Mouse (Mus musculus) CH12.LX (cell line): ENCODE measurements at regions not wholly inside any gene's neighbourhood (a gene's known extent, or its start where the extent isn't known, plus 50 kb on each side); places are given as distances from the start of the nearest gene placed in this dataset.

Experiments
- CTCF ChIP-seq, 2 experiments: IDR thresholded peaks in 1 of 2; conservative IDR thresholded peaks in 1 of 2; 2 replicates each; pipeline ENCODE4 v1.5.1; 2011 to 2012; ENCODE audit warnings: low read depth in 2 of 2, low read length in 2 of 2, improper control_type of control experiment in 1 of 2, inconsistent platforms in 1 of 2, mild to moderate bottlenecking in 1 of 2, moderate library complexity in 1 of 2
- ELF1 ChIP-seq: IDR thresholded peaks from 2 replicates; pipeline ENCODE4 v1.6.1; 2014; ENCODE audit warnings: low read depth, mild to moderate bottlenecking, inconsistent platforms, low read length, improper control_type of control experiment
- EP300 ChIP-seq: IDR thresholded peaks from 2 replicates; pipeline ENCODE4 v1.6.1; 2011; ENCODE audit warnings: low read length, improper control_type of control experiment
- IRF4 ChIP-seq: IDR thresholded peaks from 2 replicates; pipeline ENCODE4 v1.6.1; 2014; ENCODE audit warnings: low read depth, mild to moderate bottlenecking, inconsistent platforms, low read length, improper control_type of control experiment
- MYC ChIP-seq: IDR thresholded peaks from 2 replicates; pipeline ENCODE4 v1.6.1; 2011; ENCODE audit warnings: low read depth, mild to moderate bottlenecking, improper control_type of control experiment, low read length
- NELFE ChIP-seq: IDR thresholded peaks from 2 replicates; pipeline ENCODE4 v1.6.1; 2011; ENCODE audit warnings: low read depth, low read length, improper control_type of control experiment
- POLR2A ChIP-seq: IDR thresholded peaks from 2 replicates; pipeline ENCODE4 v1.6.1; 2011; ENCODE audit warnings: low read depth, mild to moderate bottlenecking, improper control_type of control experiment, low read length
- RAD21 ChIP-seq: IDR thresholded peaks from 2 replicates; pipeline ENCODE4 v1.6.1; 2011; ENCODE audit warnings: low read depth, mild to moderate bottlenecking, low read length, improper control_type of control experiment, moderate library complexity
- SMC3 ChIP-seq: IDR thresholded peaks from 2 replicates; pipeline ENCODE4 v1.6.1; 2011; ENCODE audit warnings: low read depth, low read length, improper control_type of control experiment
- UBTF ChIP-seq: IDR thresholded peaks from 2 replicates; pipeline ENCODE4 v1.6.1; 2012; ENCODE audit warnings: low read depth, mild to moderate bottlenecking, inconsistent platforms, low read length, improper control_type of control experiment, moderate library complexity
- USF1 ChIP-seq: IDR thresholded peaks from 2 replicates; pipeline ENCODE4 v1.6.1; 2014; ENCODE audit warnings: low read depth, mild to moderate bottlenecking, inconsistent platforms, low read length, improper control_type of control experiment

DNA sequence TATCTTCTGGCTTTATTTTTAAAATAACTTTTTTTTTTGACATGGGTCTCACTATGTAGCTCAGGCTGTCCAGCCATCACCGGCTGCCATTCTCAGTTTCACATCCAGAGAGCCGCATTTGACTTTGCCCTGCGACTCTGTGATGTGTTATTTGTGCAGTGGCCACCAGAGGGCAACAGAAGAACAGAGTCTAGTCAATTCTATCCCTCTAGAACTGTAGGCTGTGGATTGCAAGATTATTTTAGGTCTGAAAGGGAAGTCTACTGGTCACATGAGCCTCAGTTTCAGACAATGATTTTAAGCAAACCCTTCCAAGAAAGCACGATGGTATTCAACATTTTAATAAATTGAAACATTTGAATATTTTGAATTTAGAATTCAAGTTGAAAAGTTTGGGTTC is 73.8 kb upstream of the Galnt15 start:
- TF ChIP-seq CTCF (conservative IDR thresholded peaks at IDR 0.05 in 1 of 2, IDR thresholded peaks at IDR 0.05 in 1 of 2; ENCODE audit: low read depth in 2 of 2, low read length in 2 of 2), result peak; percentile 48 to 94; a peak in 3 of 4 replicates
- no peak for TF ChIP-seq NELFE
- peak; percentile 98 for TF ChIP-seq SMC3
- TF ChIP-seq POLR2A, result no peak
- no peak for TF ChIP-seq ELF1
- no peak for TF ChIP-seq UBTF
- peak; percentile 92 for TF ChIP-seq RAD21
- peak; percentile 47; the same call in 1 of the 2 replicates for TF ChIP-seq IRF4
- no peak for TF ChIP-seq EP300
- TF ChIP-seq USF1, result 0 out of 2 replicates have a peak, but pooled peaks have one; percentile 7
- 0 out of 2 replicates have a peak, but pooled peaks have one; percentile 11 for TF ChIP-seq MYC
